Mouse (Mus musculus): ENCODE data around the gene Pnkd.
"Not testable (repeated sequence)": the region's sequence is repeated elsewhere in the genome, so short reads cannot be mapped to it uniquely, and the experiment has no call there.

The Pnkd gene

DNA sequence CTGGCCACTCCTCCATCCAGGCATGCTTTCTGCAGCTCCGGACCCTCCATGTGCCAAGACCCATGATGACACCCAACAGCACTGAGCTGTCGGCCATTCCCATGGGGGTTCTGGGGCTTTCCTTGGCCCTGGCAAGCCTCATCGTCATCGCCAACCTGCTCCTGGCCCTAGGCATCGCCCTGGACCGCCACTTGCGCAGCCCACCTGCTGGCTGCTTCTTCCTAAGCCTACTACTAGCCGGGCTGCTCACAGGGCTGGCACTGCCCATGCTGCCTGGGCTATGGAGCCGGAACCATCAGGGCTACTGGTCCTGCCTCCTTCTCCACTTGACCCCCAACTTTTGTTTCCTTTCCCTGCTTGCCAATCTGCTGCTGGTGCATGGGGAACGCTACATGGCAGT is 6.2 kb upstream of the Pnkd start, which contains the start of gene Gpbar1:
TSS of gene Gpbar1 (plus strand) at position 13 of the 400 bp plus-strand sequence.
- no peak for DNase-seq (ENCODE audit: low spot score)

DNA sequence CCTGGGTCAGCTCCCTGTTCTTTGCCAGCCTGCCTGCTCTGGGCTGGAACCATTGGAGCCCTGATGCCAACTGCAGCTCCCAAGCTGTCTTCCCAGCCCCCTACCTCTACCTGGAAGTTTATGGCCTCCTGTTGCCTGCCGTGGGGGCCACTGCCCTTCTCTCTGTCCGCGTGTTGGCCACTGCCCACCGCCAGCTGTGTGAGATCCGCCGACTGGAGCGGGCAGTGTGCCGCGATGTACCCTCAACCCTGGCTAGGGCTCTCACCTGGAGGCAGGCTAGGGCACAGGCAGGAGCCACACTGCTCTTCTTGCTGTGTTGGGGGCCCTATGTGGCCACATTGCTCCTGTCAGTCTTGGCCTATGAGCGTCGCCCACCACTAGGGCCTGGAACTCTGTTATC is 5.7 kb upstream of the Pnkd start:
- no peak for DNase-seq (ENCODE audit: low spot score)

DNA sequence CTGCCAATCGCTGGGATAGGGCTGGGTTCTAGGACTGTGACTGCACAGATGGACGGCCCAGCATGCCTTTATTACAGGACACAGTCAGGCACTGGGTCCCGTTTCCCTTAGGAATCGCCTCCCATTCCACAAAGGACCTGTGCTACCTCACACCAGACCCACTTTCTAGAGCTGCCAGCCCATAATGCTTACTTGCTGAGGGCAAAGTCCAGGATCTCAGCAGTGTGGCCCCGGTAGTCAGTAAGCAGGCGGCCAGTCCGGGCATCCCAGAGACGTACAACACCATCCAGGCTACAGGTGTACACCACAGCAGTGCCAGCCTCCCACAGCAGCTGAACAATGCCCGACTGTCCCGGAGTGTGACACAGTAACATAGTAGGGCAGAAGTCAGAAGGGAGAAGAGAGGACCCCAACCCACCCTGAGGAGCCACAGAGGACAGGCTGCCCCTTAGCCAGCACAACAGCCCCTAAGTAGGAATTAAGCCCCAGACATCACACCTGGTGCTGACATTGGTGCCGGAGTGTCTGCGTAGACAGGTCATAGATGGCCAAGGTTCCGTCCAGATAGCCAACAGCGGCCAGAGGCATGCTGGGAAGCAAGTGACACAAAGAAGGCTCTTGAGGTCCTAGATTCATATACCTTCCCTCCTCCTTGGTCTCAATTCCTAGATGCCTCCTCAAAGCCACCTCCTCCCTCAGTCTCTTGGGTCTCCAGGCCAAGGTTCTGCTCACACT is 4.0 kb upstream of the Pnkd start:
- no peak for DNase-seq (ENCODE audit: low spot score)

DNA sequence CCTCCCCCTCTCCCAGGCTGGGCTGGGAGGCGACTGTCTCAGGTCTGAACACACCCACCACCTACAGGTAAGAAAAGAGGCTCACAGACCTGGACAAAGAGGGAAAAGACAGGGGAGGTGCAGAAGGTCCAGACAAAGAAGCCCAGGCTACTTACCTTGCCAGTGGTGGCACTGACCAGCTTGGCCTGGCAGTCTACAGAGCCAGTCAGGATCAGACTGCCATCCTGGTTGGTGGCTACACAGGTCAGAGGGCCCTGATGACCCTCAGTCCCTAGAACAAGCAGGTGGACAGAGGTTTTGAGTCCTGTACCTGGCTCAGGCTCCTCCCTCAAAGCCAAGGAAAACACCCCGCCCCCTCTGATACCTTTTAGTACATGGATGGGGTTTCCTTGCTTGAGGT is 3.4 kb upstream of the Pnkd start:
- DNase-seq (ENCODE audit: low spot score): no peak

DNA sequence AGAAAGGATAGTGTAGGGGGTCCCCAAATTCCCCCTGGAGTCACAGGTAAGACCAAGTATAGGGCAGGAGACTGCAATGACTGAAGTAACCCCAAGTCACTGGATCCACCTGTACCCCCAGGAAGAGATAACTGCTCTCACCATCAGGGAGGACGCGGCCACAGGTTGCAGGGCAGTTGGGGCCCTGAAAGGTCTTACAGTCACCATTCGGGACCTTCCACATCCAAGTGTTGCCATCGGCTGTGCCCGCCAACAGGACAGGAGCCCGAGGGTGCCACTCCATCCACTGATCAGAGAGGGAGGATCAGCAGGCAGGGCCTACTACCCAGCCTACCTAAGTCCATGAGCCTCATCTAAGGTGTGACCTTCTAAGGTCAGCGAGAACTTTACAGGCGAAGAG is 2.8 kb upstream of the Pnkd start:
- no peak for DNase-seq (ENCODE audit: low spot score)

DNA sequence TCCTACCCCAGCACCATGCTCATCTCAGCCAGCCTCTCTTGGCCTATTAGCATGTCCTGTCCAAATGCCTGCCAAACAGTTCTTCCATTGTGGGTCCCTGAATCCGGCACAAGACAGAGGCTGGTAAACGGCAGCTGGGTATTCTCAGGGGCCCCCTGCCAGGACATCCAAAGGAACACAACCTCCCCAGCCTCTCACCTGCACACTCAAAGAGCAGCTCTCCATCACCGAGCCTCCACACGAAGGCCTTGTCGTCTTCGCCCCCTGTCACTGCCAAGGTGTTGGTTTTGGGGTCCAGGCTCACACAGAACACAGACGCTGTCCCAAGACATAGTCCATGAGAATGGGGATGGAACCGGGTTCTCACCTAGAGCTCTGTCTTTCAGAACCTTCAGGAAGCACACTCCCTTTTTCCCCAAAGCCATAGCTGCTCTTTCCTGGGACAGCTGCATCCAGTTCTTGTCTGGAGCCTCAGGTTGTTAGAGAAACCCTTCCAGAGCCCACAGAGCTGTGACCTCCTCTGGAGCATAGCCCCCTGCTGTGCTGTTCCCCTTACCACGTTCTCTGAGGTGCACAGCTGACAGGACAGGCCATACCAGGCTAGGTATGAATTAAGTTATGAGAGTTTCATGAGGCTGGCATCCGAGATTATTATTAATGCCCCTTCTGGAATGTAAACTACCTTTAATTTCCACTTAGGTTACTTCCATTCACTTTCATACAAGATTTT is 1.7 kb upstream of the Pnkd start:
- DNase-seq (ENCODE audit: low spot score): no peak

DNA sequence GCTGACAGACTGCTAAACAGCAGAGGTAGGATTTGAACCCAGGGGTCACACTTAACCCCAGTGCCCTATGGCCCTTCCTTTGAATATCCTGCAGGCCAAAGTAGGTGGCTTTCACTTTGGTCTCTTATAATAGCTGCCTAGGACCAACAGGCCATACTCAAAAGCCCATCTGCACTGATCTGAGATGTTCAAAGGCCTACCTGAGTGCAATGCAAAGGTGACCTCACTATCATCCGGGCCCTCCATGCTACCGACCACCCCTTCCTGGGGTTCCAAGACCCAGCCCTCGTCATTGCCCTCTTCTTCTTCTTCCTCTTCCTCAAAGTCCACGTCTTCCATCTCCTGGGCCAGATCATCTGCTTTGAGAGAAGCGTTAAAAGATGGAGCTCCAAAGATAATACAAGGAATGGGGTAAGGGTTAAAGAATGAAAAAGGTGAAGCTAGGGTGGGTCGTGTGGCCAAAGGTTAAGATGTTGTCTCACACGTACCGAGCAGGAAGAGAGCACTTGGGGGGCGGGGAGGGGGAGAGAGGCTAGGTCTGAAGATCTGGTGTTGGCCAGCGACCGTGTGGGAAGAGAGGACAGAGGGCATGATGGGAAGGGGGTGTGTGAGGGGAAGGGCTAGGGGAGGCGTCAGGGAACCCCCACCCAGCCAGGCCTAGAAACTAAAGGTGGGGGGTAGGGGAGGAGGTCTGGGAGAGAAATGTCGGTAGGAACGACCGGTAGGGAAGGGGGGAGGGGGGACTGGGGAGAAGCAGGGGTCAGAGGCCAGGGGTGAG is 855 bp upstream of the Pnkd start:
- DNase-seq (ENCODE audit: low spot score): no peak

DNA sequence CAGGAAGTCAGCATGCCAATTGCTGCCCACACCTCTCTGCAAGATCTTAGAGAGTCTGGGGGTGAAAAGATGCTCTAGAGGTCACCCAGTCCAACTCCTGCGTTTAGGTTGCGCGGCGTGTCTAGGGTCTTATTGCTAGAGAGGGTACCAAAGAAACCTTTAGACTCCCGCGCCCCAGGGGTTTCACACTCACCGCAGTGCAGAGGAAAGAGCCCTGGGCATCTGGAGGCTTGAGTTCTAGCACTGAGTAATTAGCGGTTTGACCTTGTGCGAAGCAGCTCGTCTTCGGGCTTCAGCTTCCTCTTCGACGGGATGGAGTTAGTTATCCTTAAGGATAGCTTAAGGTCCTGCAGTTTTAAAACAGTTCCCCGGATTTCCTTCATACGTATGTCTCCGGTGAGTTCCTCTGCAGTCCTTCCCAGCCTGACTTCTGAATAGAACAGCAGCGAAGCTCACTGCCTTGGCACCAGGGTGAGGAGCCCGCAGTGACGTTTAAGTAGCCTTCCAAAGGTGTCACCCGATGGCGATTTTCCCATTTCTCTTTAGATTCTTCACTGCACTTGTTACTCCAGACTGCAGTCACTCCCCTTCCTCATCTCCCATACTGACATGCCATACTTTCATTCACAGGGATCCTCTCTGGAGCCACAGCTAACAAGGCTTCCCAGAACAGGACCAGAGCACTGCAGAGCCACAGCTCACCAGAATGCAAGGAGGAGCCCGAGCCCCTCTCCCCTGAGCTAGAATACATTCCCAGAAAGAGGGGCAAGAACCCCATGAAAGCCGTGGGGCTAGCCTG is 681 bp downstream of the Pnkd start:
- DNase-seq (ENCODE audit: low spot score): no peak

DNA sequence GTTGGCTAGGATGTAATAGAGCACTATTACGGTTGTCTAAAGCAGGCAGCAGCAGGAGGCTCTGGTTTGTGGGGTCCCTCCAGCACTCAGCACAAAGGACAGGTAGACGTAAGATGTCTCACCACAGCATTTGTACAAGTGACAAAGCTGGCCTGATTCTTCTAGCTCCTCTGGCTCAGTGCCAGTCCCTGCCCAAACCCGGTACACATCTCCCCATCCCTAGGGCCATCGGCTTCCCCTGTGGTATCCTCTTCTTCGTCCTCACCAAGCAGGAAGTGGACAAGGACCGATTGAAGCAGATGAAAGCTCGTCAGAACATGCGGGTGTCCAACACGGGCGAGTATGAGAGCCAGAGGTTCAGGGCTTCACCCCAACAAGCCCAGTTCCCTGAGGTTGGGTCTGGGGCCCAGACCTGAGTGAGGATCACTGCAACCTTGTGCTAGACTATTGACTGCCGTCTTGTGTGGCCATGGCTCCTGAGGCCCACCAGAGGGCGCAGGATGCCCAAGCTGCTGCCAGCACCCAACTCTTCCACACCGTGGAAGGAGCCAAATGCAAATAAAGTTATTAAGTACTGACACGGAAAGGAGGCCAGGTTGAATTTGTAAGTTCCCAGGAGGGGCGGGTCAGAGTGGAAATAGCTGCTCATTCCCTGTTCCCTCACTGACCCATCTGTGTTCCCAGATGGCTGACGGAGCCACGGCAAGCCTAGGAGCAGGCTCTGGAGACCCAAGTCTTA is 2.3 kb downstream of the Pnkd start:
- DNase-seq (ENCODE audit: low spot score): not testable (repeated sequence)

DNA sequence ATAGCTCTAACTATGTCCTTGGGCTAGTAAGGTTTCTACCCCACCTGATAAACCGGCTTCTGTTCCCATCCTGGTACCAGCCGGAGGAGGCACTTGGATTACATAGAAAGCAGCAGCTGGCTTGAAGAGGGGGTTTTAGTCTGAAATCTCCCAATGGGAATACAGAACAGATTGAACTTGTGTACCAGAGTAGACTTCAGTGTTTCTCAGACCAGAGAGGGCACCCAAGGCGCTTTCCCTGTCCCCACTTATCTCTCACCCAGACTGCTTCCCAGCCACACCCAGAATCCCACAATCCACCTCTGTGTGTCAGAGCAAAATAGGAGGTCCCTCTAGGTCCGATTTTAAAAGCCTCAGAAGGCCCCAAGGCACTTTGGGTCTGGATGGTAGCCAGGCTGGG is 3.6 kb downstream of the Pnkd start:
- no peak for DNase-seq (ENCODE audit: low spot score)

DNA sequence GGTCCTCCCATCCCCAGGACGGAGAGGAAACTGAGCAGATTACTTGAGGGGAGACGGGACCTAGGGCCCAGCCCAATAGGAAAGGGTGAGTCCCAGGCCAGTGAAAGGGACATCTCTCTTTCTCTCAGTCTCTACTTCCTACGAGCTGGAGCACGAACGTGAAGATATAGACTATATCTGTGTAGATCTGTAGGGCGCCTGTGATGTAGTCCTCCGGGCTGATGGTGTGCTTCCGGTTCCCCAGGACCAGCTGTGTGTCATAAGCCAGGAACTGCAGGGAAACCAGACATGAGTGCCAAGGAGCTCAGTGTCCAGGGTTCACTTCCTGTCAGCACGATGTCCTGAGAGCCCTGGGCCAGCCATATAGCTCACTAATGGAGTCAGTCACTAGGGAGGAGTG is 4.5 kb downstream of the Pnkd start:
- DNase-seq (ENCODE audit: low spot score): no peak

DNA sequence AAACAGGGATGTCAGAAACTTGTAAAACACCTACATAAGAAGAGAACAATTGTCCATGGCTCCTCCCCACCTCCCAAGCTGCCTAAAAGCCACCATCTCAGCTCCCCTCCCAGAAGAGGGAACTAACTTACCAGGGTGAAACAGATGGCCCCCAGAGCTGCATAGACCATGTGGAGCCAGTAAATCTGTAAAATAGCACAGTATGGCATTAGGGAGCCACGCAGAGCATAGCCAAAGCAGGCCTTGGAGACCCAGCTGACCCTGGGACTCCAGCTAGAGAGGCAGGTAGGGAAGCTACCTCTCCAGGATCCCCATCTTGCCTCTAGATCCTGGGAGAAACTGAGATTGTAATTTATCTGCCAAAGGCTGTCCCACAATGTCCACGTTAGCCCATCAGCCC is 5.0 kb downstream of the Pnkd start:
- no peak for DNase-seq (ENCODE audit: low spot score)

DNA sequence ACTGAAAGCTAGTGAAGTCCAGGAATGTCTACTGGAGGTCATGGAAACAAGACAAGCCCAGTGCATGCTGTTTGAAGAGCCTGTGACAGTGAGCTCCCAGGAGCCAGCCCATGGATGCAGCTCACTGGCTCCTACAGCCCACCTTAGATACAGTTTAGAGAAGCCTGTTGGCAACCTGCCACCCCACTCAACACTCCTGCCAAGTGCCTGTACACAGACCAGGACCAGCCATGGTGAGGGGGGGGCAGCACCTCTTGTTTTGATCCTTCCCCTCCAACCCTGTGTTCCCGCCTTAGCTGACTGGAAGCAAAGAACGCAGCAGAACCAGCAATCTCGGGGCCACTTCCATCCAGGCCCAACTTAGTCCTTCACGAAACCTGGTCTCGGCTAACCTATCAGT is 5.4 kb downstream of the Pnkd start:
- no peak for DNase-seq (ENCODE audit: low spot score)

DNA sequence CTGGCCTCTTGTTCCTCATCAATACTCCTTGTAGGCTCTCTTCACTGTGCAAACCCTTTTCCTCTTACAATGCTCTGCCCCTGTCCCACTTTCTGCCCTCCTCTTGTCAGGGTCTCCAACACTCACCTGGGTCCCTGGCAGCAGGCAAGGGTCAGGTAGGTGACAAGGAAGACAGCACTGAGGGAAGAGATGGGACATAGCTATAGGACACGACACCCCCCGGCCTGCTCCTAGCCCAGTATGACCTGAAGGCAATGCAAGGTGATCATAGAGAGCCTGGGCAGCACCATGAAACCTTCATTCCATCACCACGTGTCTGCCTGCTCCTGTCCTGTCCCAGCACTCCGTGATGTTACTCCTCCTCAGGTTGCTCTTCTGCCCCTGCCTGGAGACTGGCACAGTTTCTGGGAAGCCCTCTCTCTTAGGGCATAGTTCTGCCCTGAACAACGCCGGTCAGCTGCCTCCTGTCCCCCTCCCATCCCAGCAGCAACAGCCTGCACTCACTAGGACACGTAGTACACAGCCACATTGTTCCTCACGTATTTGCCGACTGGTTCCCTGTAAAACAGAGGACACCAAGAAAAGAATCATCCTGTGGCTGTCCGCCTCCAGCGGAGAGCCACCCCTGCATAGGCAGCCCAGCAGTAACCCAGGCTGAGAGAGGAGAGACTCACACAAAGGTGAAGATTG is 7.7 kb downstream of the Pnkd start:
- DNase-seq (ENCODE audit: low spot score): no peak

DNA sequence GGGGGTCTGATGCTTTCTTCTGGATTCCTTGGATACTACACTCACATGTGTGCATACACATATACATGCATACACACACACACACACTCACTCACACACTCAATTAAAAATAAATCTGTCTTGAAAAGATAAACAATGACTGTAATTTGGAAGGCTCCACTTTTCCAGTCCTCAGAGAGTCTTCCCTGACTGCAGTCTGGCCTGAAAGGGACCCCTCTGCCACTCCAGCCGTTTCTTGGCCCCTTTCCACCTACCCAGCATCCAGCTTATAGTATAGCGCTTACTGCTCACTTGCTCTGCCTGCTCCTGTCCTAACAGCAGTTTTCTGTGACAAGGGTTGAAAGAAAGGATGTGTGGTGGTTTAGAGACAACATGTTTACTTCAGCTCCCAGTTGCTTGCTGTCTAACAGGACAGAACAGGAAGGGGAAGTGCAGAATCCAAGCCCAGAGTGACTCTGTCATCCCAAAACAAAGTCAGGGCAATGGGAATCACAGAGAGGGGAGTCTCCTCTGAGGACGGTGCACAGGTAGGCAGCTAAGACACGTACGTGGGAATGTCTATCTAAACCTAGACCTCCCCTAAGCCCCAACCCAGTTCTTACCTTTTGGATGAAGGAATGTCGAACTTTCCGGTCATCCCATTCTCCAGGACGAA is 8.7 kb downstream of the Pnkd start:
- DNase-seq (ENCODE audit: low spot score): no peak

DNA sequence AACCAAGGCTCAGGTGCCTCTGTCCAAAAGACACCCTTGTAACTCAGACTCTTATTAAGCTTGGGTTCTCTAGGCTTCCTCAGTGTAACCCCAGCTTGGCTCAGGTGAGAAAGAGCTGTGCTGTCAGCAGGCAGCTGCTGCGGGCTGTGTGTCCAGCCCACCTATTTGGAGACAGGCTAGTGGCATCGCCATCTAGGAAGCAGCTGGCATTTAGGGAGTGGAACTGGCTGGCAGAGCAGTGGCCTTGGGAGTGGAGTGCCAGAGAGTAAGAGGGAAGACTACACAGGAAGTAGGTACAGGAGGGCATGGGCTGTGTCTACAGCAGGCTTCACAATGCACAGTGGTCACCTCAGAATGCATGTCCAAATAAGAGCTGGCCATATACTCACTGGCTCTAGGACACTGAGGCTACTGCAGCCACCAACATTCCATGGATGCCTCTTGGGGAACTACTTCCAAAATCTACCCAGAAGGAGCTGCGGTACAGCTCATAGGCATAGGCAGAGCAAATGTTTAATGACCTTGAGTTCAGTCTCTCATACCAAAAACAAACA is 9.4 kb downstream of the Pnkd start:
- DNase-seq (ENCODE audit: low spot score): no peak

DNA sequence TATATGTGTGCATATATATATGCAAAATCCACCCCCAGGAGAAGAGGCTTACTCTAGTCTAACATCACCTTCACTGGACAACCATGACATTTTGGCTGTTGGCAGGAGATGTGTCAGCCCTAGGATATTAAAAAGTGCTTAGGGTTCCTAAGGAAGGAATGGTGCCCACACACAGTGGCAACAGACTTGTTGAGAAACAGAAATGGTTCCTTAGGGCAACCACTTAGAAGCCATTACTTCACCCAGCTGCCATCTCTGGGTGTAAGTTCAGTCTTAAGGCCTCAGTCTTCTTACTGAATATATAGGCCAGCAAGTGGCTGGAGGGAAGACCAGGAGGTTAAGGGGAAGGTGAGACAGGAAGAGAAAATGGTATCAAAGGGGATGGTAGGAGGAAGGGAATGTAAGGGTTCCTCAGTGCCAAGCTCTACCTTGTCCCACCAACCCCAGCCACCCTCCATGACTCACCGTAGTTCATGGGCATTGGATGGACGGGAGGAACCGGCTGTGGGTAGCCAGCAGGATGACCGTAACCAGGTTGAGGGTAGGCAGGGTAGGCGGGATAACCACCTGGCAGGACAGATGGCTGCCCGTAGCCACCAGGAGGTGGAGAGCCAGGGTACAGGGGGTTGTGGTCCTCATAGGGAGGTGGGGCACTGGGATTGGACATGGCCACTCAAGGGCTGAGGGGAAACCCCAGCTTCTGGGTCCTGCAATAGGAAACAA is 10.2 kb downstream of the Pnkd start:
- no peak for DNase-seq (ENCODE audit: low spot score)

DNA sequence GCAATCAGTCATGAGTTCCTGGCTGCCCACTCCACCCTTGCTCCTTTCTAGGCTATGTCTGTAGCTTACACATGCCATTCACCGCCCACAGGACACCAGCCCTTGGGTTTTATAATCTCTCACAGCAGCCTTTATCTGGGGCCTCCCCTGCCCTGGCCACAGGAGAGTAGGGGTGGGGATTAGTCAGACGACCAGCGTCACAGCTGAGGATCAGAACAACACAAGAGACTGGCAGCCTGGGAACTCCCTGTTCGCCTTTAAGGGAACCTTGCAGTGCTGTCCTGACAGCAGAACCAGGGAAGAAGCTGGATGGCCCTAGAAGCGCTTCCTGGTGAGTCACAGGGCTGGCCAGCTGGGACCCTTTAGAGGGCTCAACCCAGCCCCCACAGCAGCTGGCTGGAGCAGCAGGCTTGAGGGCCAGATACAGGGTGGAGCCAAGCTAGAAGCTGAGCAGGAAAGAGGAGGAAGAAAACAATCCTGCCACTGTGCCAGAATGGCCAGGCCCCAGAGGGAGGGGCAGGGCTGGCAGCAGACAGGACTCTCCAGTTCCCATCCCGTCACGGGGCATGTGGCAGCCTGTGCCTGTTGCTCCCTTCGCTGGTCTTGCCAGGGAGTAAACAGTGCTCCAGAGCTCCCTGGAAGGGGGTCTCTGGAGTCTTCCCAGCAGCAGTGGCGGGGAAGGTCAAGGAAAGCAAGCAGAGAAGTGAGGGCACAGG is 10.9 kb downstream of the Pnkd start:
- peak; percentile 96 for DNase-seq (ENCODE audit: low spot score)

DNA sequence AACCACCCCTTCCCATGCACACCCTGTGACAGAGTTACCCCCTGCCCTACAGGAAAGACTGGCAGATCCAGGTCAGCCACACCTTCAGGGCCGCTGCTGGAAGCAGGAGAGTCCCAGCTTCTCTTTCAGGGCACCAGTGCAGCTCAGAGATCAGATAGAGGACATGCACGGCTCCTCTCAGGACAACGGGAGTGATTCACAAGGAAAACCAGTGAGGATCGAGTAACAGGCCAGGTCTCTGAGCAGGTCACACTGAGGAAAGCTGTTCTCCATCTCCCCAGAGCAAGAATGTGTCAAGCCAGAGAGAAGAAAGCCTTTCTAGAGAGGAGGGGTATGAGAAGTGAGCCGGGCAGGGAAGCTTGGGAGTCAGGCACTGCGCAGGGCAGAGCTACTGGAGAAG is 11.7 kb downstream of the Pnkd start:
- no peak for DNase-seq (ENCODE audit: low spot score)
